Mouse (Mus musculus): Measurements from ENCODE around the gene Kcnt2.

- TF ChIP-seq POLR2A (IDR thresholded peaks at IDR 0.05; ENCODE audit: borderline replicate concordance, control insufficient read depth, low read depth, low read length) (no peak), CTCF (IDR thresholded peaks at IDR 0.05; ENCODE audit: control insufficient read depth, insufficient read depth, low read length) (no peak)
These were observed 205.5 kb downstream of the Kcnt2 start for GRCm38 (mm10) chr1:140451461-140451860.

Measured in bone marrow, adult 2 months (tissue).